Mouse (Mus musculus) right cerebral cortex, postnatal 36 days (tissue): Measurements from ENCODE around the gene Arhgef15.

Experiments
- DNase-seq, 2 experiments: peaks; one replicate each; pipeline ENCODE4 v3.0.0; 2022; ENCODE audit warnings: low spot score in 2 of 2, mixed read lengths in 1 of 2

Gene Arhgef15

DNA sequence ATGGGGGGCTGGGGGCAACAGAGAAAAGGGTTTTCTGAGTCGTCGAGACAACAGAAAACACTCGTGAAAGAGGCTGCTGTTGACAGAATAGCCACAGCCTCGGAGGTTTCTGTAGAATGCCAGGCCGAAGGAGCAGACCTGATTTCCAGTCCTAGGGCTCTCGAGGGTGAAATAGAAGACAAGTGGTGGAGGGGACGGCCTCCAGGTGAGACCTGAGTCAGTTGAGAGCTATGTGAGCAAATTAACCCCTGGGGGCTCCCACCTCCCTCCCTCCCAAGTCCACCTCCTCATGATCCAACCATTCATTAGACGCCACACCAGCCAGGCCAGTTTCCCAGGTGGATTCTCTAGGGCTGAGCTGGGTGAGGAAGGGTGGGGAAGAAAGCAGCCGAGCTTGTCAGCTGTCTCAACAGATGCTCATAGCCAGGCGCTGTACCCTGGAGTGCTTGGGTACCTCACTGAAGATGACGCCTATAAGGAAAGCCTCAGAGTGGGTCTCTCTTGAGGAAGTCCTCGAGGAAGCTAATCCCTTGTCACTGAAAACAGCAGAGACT is 63.3 kb downstream of the Arhgef15 start:
- no peak for DNase-seq
